Mouse (Mus musculus) heart, adult 11 months (tissue): ENCODE data around the gene Dis3.
A peak's percentile ranks its signal among the peaks of the same experiment; 100 is the strongest.
"Not testable (repeated sequence)": the region's sequence is repeated elsewhere in the genome, so short reads cannot be mapped to it uniquely, and the experiment has no call there.

ENCODE experiments used
- DNase-seq: peaks from one replicate; pipeline ENCODE4 v3.0.0; 2022

Gene Dis3

GRCm38 (mm10) chr14:99060616-99061015, 39.0 kb downstream of the Dis3 start:
- DNase-seq: no peak

GRCm38 (mm10) chr14:99058959-99059586, 40.5 kb downstream of the Dis3 start:
- no peak for DNase-seq

- peak; percentile 64 for DNase-seq
Observed at GRCm38 (mm10) chr14:99046782-99047181, 52.8 kb downstream of the Dis3 start.

GRCm38 (mm10) chr14:99046031-99046781, 53.4 kb downstream of the Dis3 start, which contains the start of the genes Mzt1 and Bora:
Mzt1 (minus strand) TSS chr14:99046134.
Bora (plus strand) TSS chr14:99046222.
- peak; percentile 99 for DNase-seq

- DNase-seq: no peak
Observed at GRCm38 (mm10) chr14:99045378-99046030, 54.1 kb downstream of the Dis3 start.

GRCm38 (mm10) chr14:99044718-99045117, 54.9 kb downstream of the Dis3 start:
- DNase-seq: peak; percentile 81

GRCm38 (mm10) chr14:99044096-99044495, 55.5 kb downstream of the Dis3 start:
- DNase-seq: peak; percentile 84

- peak; percentile 71 for DNase-seq
Observed at GRCm38 (mm10) chr14:99043499-99043898, 56.1 kb downstream of the Dis3 start.

GRCm38 (mm10) chr14:99041416-99041815, 58.2 kb downstream of the Dis3 start:
- no peak for DNase-seq

- DNase-seq: not testable (repeated sequence)
Observed at GRCm38 (mm10) chr14:99039308-99039707, 60.3 kb downstream of the Dis3 start.

- DNase-seq: no peak
Observed at GRCm38 (mm10) chr14:99037703-99038102, 61.9 kb downstream of the Dis3 start.

- peak; percentile 13 for DNase-seq
Observed at GRCm38 (mm10) chr14:99036039-99036438, 63.5 kb downstream of the Dis3 start.

GRCm38 (mm10) chr14:99034851-99035250, 64.7 kb downstream of the Dis3 start:
- DNase-seq: peak; percentile 54

GRCm38 (mm10) chr14:99032596-99032995, 67.0 kb downstream of the Dis3 start:
- peak; percentile 55 for DNase-seq

GRCm38 (mm10) chr14:99031337-99031873, 68.2 kb downstream of the Dis3 start:
- DNase-seq: peak; percentile 55

- DNase-seq: peak; percentile 40
Observed at GRCm38 (mm10) chr14:99029987-99030386, 69.6 kb downstream of the Dis3 start.
